Comparison of ENCODE assay signal across 23 mouse cellular contexts in genomic region chr2:51273300-51273699, GRCm38 (mm10).
"Had no signal": no experiment of that assay in that cellular context is flagged by ENCODE, and none has a peak within 500 bp of the region (broad histone marks: within the 10 kb centered on the region; RNA-seq: fewer than 3 reads in every experiment).

No protein-coding gene starts in this region.

- H3K4me2 ChIP-seq: limb, embryonic 12.5 days; liver, embryonic 12.5 days; liver, embryonic 15.5 days; lung, embryonic 15.5 days; midbrain, embryonic 11.5 days; neural tube, embryonic 12.5 days; neural tube, embryonic 15.5 days had no signal

- H3K9ac ChIP-seq: limb, embryonic 12.5 days; liver, embryonic 12.5 days; liver, embryonic 15.5 days; lung, embryonic 15.5 days; neural tube, embryonic 12.5 days; neural tube, embryonic 15.5 days had no signal

- H3K27me3 ChIP-seq: limb, embryonic 12.5 days; liver, embryonic 12.5 days; liver, embryonic 15.5 days; lung, embryonic 15.5 days; neural tube, embryonic 12.5 days; neural tube, embryonic 15.5 days had no signal

- ATAC-seq: liver, embryonic 12.5 days had no signal

- H3K9me3 ChIP-seq: limb, embryonic 12.5 days; liver, embryonic 12.5 days; liver, embryonic 15.5 days; lung, embryonic 15.5 days; neural tube, embryonic 12.5 days; neural tube, embryonic 15.5 days had no signal

- H3K4me1 ChIP-seq: liver, embryonic 12.5 days; liver, embryonic 15.5 days; neural tube, embryonic 12.5 days; neural tube, embryonic 15.5 days had no signal

- H3K27ac ChIP-seq: left cerebral cortex, adult 2 months; liver, embryonic 12.5 days; liver, embryonic 15.5 days; lung, embryonic 15.5 days; neural tube, embryonic 12.5 days; neural tube, embryonic 15.5 days; stomach, postnatal 0 days had no signal

- H3K36me3 ChIP-seq: limb, embryonic 12.5 days; liver, embryonic 12.5 days; liver, embryonic 15.5 days; lung, embryonic 15.5 days; neural tube, embryonic 12.5 days; neural tube, embryonic 15.5 days had no signal

- DNase-seq: kidney, adult 18-20 months; kidney, adult 9 months; kidney, postnatal 10 days; kidney, postnatal 36 days; layer of hippocampus, postnatal 36 days; liver; lung, adult 18-20 months; lung, postnatal 10 days; lung, postnatal 36 days; midbrain, embryonic 14.5 days; right cerebral cortex, adult 18-20 months; right cerebral cortex, postnatal 14 days; right cerebral cortex, postnatal 4 days; thymus, postnatal 36 days had no signal

- H3K4me3 ChIP-seq: left cerebral cortex, adult 2 months; limb, embryonic 12.5 days; liver, embryonic 12.5 days; liver, embryonic 15.5 days; lung, embryonic 15.5 days; neural tube, embryonic 12.5 days; neural tube, embryonic 15.5 days had no signal
